Mouse (Mus musculus): ENCODE results near the gene Tfeb. TPM values are rescaled to one million over a fixed set of nuclear protein-coding genes. Genes with fewer than 3 reads are reported as not detected.
A peak's percentile ranks its signal among the peaks of the same experiment; 100 is the strongest.

Gene Tfeb
- polyA plus RNA-seq, 2 experiments, result 10.6 to 12.2 TPM

GRCm38 (mm10) chr17:47782486-47782885 is 45.7 kb downstream of the Tfeb start:
- no peak overlapping the region for H3K4me3 ChIP-seq (replicated peaks; ENCODE audit: low read length)
- H3K27ac ChIP-seq (replicated peaks; ENCODE audit: low read depth, low read length), result no peak overlapping the region
- no peak for DNase-seq (ENCODE audit: low spot score)
- 0 out of 2 replicates have a peak, but pooled peaks cover under 1% of the 10 kb centered on the region for H3K4me1 ChIP-seq (ENCODE audit: control insufficient read depth, insufficient read depth, low read length)
- H3K27me3 ChIP-seq (ENCODE audit: control insufficient read depth, insufficient read depth, low read length), result no peaks in the 10 kb centered on the region
- no peak for ATAC-seq (ENCODE audit: low FRiP score, low read depth)
- H3K9ac ChIP-seq (ENCODE audit: low read depth, low read length, severe bottlenecking), result no peak overlapping the region
- H3K4me2 ChIP-seq (replicated peaks; ENCODE audit: low read depth, low read length, severe bottlenecking), result no peak overlapping the region
- TF ChIP-seq POLR2A (IDR thresholded peaks at IDR 0.05; ENCODE audit: borderline replicate concordance, extremely low read depth, insufficient read depth, insufficient read length), result no peak
- 76% methylated on average over 3 of the region's 3 CpGs for WGBS
- H3K36me3 ChIP-seq (ENCODE audit: control insufficient read depth, insufficient read depth, low read length), result no peaks in the 10 kb centered on the region
- no peaks in the 10 kb centered on the region for H3K9me3 ChIP-seq (ENCODE audit: control insufficient read depth, low read length)

GRCm38 (mm10) chr17:47783445-47784223 is 46.8 kb downstream of the Tfeb start:
- H3K27ac ChIP-seq (replicated peaks; ENCODE audit: low read depth, low read length), result no peak overlapping the region
- TF ChIP-seq POLR2A (IDR thresholded peaks at IDR 0.05; ENCODE audit: borderline replicate concordance, extremely low read depth, insufficient read depth, insufficient read length), result no peak
- ATAC-seq (ENCODE audit: low FRiP score, low read depth), result no peak
- WGBS, result 70% methylated on average over 8 of the region's 8 CpGs
- DNase-seq (ENCODE audit: low spot score), result no peak
- H3K9me3 ChIP-seq (ENCODE audit: control insufficient read depth, low read length), result no peaks in the 10 kb centered on the region
- H3K9ac ChIP-seq (ENCODE audit: low read depth, low read length, severe bottlenecking), result no peak overlapping the region
- no peak overlapping the region for H3K4me3 ChIP-seq (replicated peaks; ENCODE audit: low read length)
- no peak overlapping the region for H3K4me2 ChIP-seq (replicated peaks; ENCODE audit: low read depth, low read length, severe bottlenecking)
- H3K4me1 ChIP-seq (ENCODE audit: control insufficient read depth, insufficient read depth, low read length), result peaks cover 9% of the 10 kb centered on the region
- no peaks in the 10 kb centered on the region for H3K36me3 ChIP-seq (ENCODE audit: control insufficient read depth, insufficient read depth, low read length)
- H3K27me3 ChIP-seq (ENCODE audit: control insufficient read depth, insufficient read depth, low read length), result no peaks in the 10 kb centered on the region

DNA sequence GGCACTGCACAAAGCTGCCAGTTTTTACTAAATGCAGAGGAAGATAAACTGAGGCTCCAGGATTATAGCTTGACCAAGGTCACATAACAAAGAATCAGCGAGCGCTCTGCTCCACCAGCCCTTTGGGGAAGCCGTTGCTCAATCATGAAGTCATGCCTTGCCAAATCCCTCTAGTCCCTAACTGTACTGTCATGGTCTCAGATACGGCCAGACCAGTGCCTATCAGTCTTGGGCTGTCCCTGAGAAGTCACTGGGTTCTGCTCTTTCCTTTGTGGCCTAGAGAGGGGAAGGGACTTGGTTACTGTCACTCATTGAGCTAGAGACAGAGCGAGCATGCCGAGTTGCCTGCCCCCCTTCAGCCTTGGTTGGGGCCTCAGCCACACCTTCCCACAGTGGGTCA is 47.6 kb downstream of the Tfeb start:
- H3K27ac ChIP-seq (replicated peaks; ENCODE audit: low read depth, low read length), result no peak overlapping the region
- no peak for ATAC-seq (ENCODE audit: low FRiP score, low read depth)
- H3K4me2 ChIP-seq (replicated peaks; ENCODE audit: low read depth, low read length, severe bottlenecking), result no peak overlapping the region
- no peaks in the 10 kb centered on the region for H3K27me3 ChIP-seq (ENCODE audit: control insufficient read depth, insufficient read depth, low read length)
- no peak overlapping the region for H3K9ac ChIP-seq (ENCODE audit: low read depth, low read length, severe bottlenecking)
- H3K9me3 ChIP-seq (ENCODE audit: control insufficient read depth, low read length), result no peaks in the 10 kb centered on the region
- peaks cover 9% of the 10 kb centered on the region for H3K4me1 ChIP-seq (ENCODE audit: control insufficient read depth, insufficient read depth, low read length)
- no peaks in the 10 kb centered on the region for H3K36me3 ChIP-seq (ENCODE audit: control insufficient read depth, insufficient read depth, low read length)
- no peak for DNase-seq (ENCODE audit: low spot score)
- 82% methylated on average over 6 of the region's 6 CpGs for WGBS
- H3K4me3 ChIP-seq (replicated peaks; ENCODE audit: low read length), result no peak overlapping the region
- no peak for TF ChIP-seq POLR2A (IDR thresholded peaks at IDR 0.05; ENCODE audit: borderline replicate concordance, extremely low read depth, insufficient read depth, insufficient read length)

GRCm38 (mm10) chr17:47787632-47788031 is 50.8 kb downstream of the Tfeb start:
- peak overlapping the region; percentile 42 for H3K9ac ChIP-seq (ENCODE audit: low read depth, low read length, severe bottlenecking)
- 48% methylated on average over 8 of the region's 8 CpGs for WGBS
- peaks cover 11% of the 10 kb centered on the region for H3K4me1 ChIP-seq (ENCODE audit: control insufficient read depth, insufficient read depth, low read length)
- ATAC-seq (ENCODE audit: low FRiP score, low read depth), result no peak
- H3K9me3 ChIP-seq (ENCODE audit: control insufficient read depth, low read length), result no peaks in the 10 kb centered on the region
- no peak overlapping the region for H3K4me2 ChIP-seq (replicated peaks; ENCODE audit: low read depth, low read length, severe bottlenecking)
- H3K4me3 ChIP-seq (replicated peaks; ENCODE audit: low read length), result no peak overlapping the region
- TF ChIP-seq POLR2A (IDR thresholded peaks at IDR 0.05; ENCODE audit: borderline replicate concordance, extremely low read depth, insufficient read depth, insufficient read length), result no peak
- no peak overlapping the region for H3K27ac ChIP-seq (replicated peaks; ENCODE audit: low read depth, low read length)
- no peaks in the 10 kb centered on the region for H3K27me3 ChIP-seq (ENCODE audit: control insufficient read depth, insufficient read depth, low read length)
- H3K36me3 ChIP-seq (ENCODE audit: control insufficient read depth, insufficient read depth, low read length), result no peaks in the 10 kb centered on the region
- DNase-seq (ENCODE audit: low spot score), result no peak

DNA sequence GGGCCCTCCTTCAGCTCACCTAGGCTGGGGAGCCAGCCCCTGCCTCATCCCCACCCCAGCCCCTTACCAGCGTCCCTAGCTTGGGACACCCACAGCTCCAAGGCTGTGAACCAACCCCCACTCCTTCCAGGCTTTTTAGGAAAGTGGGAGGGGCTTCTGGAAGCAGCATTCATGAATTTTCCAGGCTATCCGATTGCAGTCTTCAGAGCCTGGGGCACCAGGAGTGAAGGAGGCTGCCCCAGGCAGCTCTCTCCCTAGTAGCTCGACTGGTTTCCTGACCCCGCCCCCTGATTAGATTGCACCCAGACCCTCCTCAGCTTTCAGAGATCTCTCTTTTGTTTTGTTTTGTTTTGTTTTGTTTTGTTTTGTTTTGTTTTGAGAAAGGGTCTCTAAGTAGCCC is 51.5 kb downstream of the Tfeb start:
- H3K4me2 ChIP-seq (replicated peaks; ENCODE audit: low read depth, low read length, severe bottlenecking), result no peak overlapping the region; the same call in 1 of the 2 replicates
- peak overlapping the region; percentile 42; the same call in 1 of the 2 replicates for H3K9ac ChIP-seq (ENCODE audit: low read depth, low read length, severe bottlenecking)
- peaks cover 17% of the 10 kb centered on the region for H3K4me1 ChIP-seq (ENCODE audit: control insufficient read depth, insufficient read depth, low read length)
- no peak for TF ChIP-seq POLR2A (IDR thresholded peaks at IDR 0.05; ENCODE audit: borderline replicate concordance, extremely low read depth, insufficient read depth, insufficient read length)
- no peak for ATAC-seq (ENCODE audit: low FRiP score, low read depth)
- H3K4me3 ChIP-seq (replicated peaks; ENCODE audit: low read length), result no peak overlapping the region
- peak; percentile 61 for DNase-seq (ENCODE audit: low spot score)
- H3K27me3 ChIP-seq (ENCODE audit: control insufficient read depth, insufficient read depth, low read length), result no peaks in the 10 kb centered on the region
- no peaks in the 10 kb centered on the region for H3K36me3 ChIP-seq (ENCODE audit: control insufficient read depth, insufficient read depth, low read length)
- 0 out of 2 replicates have a peak overlapping the region, but pooled peaks have one; percentile 56 for H3K27ac ChIP-seq (replicated peaks; ENCODE audit: low read depth, low read length)
- WGBS, result 1% methylated on average over 4 of the region's 4 CpGs
- no peaks in the 10 kb centered on the region for H3K9me3 ChIP-seq (ENCODE audit: control insufficient read depth, low read length)
